Mouse (Mus musculus) cerebellum, postnatal 10 days (tissue): Measurements from ENCODE around the gene Inpp4b.
A peak's percentile ranks its signal among the peaks of the same experiment; 100 is the strongest.

Experiments used
- DNase-seq, 2 experiments: peaks; one replicate each; pipeline ENCODE4 v3.0.0; 2021; ENCODE audit warnings: mixed read lengths in 2 of 2

The Inpp4b gene

DNA sequence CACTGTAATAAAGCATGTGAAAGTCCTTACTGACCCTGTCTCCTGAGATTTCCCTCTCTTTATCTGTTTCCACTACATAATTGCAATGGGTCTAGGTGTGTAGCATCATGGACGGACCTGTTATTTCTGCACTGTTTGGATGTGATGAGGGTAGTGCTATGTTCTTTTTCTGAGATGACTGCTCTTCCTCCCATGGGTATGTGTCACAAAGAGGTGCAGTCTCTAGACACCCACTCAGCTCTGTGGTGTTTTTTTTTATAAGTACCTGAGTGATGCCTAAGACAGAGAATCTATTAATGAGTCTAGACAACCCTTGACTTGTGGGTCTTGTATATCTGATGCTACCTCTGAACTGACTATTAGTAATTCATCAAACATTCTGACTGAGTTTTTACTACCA lies 393.7 kb downstream of the Inpp4b start:
- no peak for DNase-seq

DNA sequence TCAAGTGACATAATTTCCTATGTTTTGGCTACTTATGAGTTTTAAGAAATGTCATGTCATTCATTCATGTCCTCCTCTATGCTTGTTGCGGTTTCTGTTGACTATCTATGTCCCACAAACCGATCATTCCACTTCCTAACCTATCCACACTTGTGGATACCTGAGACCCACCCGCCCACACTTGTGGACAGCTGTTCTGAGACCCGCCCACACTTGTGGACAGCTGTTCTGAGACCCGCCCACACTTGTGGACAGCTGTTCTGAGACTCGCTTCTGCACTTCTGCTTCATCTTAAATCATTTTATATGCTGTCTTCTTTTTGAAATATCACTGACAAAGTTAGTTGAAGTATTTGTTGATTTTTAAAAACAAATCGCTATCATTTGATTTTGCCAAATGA lies 400.2 kb downstream of the Inpp4b start:
- DNase-seq, result no peak

DNA sequence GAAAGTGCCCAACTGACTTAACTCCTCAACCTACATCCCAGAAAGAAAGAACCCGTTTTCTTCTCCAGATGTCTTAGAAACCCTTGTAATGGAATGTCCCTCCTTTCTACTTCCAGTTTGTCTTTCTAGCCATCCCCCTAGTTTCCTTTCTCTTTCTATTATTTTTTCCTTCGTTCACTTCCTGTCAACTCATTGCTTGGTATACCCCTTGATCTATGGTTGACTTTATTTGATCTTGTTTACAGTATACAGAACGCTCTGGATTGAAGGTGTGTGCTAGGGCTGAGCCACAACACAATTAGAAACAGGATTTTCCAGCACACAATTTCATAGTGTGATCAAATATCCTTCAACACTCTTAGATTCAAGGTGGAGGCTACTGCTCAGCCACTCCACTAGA lies 400.7 kb downstream of the Inpp4b start:
- DNase-seq, result no peak

DNA sequence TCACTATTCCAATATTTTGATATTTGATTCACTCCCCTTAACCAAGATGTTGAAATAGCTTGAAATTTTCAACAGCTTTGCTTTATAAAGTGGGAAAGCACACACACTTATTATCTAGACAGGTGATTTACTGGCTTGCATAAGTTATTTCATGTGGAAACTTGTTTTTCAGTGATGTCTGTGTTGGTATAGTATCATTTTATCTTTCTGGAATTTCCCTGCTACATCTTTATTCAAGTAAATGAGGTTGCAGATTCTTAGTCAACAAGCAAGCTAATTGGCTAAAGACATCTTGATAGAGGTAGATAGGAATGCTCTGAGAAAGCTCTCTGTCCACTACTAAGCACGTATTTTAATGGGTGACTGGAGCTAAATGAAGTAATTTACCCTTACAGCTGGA lies 403.1 kb downstream of the Inpp4b start:
- DNase-seq, result no peak

DNA sequence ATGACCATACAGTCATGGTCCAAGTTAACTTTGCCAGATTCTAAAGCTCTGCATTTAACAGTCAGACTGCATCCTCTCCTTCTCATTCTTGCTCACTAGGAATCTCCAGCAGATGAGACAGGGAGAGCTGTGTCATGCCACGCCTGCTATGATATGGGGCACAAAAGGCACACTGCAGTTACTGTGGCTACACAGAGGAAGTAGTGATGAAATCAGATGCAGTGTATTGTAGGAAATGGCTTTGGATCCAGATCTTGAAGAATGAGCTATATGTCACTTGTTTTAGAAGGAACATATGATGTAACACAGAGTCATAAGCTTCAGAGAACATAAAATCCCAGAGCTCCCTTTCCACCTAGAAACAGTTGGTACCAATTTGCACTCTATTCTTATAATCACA lies 408.8 kb downstream of the Inpp4b start:
- DNase-seq, result no peak

DNA sequence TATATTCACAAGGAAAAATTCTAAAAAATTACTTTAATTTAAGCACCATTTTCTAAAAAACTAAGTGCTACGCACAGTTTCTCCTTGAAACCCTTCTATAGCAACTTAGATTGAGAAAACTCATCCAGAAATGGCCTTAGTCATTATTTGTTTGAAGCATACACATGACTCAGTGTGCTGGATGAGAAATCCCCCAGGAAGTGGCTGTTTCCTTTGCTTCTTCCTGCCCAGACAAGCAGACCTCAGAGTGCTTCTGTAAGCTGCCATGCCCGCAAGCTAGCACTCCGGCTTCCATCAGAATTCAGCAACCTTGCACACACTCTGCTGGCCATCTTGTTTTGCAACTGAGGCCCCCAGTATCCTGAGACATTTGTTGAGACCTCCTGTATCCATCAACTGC lies 414.3 kb downstream of the Inpp4b start:
- no peak for DNase-seq

DNA sequence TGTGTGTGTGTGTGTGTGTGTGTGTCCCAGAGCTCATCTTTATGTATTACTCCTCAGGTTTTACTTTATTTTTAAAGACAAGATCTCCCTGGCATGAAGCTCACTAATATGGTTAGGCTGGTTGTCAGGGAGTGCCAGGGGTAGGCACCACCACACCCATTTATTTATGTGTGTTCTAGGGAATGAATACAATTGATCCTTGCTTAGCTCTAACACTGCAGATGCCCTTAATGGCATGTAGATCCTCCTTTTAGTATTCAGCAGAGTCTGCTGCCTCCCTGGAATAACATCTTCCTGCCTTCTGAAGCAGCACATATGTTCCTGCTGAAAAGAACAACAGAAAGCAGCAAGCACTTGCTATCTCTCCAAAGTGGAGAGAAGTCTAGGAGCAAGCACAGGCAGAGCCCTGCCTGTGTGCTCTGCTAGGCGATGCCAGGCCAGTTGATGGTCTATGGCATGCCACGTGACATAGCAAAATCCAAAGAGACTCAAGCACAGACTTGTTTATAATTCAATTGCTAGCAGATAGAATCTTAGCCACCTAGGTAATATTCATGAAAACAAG lies 415.3 kb downstream of the Inpp4b start:
- DNase-seq, result no peak

DNA sequence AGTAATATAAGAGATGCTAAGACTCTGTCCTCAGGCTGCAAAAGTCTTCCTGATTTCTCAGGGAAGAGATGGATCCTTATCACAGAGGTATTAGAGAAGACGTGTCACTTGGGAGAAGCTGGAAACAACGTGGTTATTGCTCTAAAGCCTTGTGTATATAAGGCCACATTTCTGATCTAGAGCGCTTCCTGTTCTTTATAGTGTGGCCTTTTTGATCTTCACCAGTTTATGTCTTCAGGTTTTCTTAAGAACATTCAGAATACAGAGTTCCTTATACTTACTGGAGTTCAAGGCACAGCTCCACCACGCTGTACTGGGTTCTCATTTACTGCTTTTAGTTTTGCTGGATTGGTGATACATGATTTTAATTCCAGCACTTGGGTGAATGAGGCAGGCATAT lies 419.1 kb downstream of the Inpp4b start:
- DNase-seq, result no peak

DNA sequence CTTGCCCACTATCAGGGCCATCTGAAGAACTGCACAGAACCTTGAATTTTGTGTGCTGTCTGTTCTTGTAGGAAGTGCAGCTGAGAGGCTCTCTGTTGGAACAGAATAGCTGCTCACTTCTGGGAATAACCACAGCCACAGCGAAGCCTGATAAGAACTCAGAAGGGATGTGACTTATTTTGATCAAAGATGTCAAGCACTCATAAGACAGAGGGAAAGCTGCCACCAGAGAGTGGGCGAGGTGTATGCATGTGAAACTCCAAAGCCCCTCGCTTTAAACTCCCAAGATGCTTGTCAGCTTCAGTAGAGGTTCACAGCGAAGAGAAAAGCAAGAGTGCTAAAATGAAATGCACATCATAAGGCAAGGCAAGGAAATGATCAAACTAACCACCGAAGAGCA lies 423.7 kb downstream of the Inpp4b start:
- DNase-seq, result no peak

DNA sequence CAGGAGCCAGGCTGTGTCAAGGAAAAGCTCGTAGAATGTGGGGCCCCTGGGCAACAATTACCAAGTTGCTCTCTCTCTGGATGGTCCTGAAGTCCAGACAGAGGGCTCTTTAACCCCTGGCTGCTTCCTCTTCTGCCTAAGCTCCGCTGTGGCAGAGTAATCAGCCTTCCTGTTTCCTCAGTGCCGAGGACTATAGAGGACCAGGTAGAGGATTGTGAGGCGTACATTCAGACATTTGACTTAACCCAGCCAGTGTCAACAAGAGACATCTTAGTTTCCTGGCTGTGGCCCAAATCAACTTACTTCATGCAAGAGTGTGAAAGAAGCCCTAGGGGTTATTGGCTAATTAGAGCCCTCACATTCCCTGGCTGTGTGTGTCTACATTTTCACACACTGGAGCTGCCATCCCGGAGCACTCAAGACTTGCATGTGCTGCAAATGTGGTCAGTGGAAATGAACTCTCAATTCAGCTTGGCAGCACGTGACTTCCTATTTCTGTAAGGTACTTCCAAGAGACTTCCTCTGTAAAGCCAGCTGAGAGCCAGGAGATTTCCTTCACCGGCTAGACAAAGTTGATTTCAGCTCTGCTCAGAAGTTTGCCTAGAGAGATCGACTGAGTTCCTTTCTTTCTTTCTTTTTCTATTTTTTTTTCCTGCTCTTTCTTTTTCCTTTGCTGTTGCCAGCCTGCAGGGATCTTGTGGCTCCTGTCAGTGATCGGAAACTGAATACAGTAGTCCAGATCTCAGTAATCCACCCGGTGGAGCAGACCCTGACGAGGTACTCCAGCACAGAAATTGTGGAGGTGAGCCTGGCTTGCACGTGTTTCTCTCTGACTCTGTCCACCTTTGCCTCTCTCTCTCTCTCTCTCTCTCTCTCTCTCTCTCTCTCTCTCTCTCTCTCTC lies 425.3 kb downstream of the Inpp4b start:
- peak; percentile 5 to 17 for DNase-seq

DNA sequence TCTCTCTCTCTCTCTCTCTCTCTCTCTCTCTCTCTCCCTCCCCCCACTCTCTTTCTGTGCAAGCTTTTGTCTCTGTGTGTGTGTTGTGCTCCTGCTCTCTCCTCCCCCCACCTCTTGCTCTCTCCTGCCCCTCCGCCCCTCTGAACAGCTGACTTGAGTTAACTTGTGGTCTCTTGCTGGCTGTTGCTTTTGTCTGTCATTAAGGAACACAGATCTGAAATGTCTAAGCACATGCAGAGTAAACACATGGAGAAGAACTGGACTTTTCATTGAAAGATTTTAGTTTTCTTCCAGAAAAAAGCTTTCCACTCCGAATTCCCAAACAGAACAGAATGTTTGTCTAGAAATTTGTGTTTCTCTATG lies 425.9 kb downstream of the Inpp4b start:
- DNase-seq, result no peak

DNA sequence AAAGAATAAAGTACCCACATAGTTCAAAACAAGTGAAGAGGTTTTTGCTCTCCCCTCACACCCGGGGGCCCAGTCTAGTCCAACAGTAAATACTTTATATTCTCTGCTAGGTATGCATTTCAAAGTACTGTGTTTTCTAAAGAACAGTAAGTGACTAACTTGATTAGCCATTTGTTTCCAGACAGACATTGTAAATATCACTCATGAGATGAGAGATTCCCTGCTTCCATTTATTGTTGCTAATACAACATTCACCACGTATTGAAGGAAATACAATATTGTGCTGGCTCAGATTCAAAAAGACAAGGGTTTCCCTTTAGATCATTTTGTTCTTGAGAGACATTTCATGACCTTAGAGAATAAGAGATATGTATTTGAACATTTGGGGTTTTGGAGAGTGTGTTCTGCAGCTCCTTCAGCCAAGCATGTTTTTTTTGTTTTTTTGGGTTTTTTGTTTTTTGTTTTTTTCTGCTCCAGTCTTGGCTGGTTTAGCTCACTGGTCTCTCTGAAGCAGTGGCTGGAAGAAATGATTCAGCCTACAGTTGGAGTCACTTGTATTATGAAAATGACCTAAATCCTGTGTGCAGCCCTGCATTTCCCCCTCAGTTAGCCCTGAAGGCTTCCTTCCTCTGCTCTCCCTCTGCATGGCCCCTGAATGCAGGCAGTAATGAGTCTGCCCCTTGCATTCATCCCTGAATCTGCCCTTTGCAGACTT lies 426.5 kb downstream of the Inpp4b start:
- no peak for DNase-seq

DNA sequence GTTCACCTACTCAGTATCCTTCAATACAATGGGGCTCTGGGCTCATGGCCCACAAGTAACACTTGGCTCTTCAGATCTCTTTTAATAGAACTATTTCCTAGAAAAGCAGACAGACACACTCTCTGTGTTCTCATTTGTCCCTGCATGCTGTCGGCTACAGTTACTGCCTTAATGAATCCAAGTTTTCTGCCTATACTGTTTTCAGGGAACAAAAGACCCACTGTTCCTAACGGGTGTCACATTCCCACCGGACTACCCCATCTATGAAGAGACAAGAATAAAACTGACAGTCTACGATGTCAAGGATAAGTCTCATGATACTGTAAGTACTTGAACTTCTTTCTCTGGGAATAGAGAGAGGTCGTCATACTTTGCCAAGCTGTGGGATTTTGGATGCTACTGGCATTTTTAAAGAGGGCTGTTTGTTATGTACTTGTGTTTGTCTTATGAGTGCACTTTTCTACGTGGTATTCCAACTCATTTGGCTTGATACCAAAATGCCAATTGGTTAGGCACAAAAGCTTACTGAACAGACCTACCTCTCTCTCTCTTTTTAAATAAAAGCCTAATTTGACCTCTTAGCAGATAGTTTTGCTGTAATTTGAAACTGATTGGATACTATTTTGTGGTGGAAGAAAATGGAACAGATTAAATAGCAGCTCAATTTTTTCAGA lies 428.4 kb downstream of the Inpp4b start:
- DNase-seq, result no peak

DNA sequence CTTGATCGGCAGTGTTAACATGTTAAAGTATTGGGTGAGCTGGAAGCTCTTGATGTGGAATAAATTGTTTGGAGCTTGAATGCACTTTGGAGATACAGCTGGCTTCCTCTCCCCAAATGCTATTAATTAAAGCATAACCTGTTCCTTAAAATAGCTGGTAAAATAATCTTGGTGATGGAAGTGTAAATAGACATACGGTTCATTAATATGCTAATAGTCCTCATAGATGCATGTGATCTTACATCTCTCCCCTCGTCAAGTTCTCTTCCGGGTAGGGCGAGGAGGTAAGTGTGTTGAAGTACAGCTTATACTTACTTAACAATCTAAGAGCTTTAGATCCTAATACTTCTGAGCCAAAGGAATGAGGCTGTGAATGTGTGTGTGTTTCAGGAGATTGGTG lies 430.5 kb downstream of the Inpp4b start:
- DNase-seq, result no peak

DNA sequence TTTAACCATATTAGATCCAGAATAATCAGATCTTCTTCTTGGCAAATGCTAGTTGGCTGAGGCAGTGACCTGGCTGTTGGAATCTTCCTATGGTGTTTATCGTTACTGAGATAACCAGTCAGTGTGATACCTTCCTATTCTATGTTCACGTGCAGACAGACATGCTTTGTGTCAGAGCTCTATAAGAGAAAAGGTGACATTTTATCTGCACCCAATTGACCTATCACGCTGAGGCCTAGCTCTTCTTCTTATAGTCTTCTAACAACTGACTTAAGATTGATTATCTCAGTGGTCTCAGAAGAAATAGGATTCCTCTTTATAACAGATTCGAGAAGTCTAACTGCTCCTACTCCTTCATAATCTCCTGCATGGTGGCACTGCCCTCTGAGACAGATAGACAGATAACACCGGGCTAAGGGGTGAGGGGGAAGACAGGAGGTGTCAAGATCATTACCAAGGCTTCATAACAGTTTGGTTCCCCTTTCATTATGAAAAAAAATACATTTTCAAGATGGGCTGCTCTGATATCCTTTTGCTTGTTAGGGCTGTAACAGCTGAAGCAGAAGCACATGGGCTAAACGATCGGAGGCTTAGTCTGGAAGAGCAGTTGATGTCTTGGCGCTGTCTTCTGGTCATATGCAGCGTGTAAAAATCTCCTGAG lies 431.1 kb downstream of the Inpp4b start:
- DNase-seq, result no peak

DNA sequence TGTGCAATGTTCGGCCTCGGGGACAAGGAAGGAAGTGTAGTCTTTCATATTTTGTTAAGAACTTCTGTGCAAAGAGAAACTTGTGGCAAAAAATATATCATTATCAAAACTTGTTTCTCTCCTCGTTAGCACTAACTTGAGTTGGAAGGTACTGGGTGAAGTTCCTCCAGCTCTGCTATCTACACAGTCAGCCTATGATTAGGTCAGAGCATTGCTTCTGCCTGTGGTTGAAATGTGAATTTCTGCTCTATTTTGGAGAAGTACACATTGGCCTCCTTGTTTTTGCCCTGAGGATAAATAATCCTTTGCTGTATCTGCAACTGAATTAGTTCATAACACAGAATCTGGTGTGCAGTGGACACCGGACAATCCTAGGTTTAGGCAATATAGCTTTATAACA lies 431.7 kb downstream of the Inpp4b start:
- DNase-seq, result no peak

DNA sequence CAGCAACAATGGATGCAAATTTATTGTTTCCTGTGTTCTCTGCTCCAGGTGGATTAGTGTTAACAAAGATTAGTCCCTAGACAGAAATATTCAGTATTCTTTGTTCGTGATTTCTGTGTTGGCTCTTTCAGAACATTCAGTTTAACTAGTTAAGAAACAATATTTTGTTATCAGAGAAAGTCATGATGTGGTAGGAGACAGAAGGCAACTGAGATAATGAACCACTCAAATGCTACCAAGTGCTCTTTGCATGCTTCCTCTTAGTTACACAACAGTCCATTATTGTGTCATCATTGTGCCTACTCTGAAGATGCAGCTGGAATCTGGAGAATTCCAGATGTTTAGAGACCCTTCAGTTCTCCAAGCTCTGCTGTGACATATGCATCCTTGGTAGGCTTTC lies 432.1 kb downstream of the Inpp4b start:
- DNase-seq, result no peak

DNA sequence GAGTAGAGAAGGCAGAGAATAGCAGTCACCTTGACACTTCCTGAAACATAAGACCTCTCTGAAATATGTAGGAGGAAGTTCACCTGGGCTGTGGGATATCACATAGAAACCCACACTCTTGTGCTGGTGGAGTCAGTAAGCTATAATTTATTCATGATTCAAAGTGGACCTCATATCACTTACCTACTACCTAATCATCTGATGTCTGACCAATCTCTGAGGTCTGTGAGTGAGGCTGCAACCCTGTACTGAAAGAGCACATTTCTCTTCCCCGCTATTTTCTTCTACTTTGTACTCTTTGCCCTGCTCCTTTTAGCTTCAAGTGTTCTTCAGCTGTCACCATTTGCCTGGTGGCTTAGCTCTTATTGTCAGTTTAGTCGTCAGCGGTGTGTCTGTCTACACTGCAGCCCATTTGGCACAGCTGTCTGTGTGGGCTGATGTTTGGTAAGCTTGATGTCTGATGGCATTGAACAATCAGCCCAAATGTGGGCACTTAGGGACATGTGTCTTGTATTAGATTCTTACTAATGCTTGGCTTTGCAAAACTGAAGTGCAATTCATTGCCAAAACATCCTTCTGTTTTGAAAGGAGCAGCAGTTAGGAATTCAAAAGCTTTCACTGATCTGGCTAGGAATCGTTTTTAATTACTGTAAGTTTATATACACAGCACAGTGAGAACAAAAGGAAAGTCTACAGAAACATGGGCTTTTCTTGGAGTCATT lies 434.3 kb downstream of the Inpp4b start:
- DNase-seq, result no peak

DNA sequence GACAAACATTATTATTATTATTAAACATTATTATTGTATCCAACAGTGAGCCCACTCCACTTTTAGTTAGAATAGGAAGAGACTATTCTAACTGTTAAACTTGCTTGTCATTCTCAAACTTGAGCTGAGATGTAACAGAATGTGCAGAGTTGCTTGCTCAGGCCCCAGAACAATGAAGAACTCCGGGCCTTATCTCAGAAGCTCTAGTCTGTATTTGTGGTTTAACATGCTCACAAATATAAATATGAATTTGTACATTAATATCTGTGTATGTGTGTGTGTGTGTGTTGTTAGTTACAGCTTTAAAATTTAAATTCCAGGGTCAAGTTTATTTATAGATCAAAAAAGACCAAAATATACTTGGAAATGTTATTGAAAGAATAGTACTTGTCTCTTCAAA lies 435.3 kb downstream of the Inpp4b start:
- DNase-seq, result no peak

DNA sequence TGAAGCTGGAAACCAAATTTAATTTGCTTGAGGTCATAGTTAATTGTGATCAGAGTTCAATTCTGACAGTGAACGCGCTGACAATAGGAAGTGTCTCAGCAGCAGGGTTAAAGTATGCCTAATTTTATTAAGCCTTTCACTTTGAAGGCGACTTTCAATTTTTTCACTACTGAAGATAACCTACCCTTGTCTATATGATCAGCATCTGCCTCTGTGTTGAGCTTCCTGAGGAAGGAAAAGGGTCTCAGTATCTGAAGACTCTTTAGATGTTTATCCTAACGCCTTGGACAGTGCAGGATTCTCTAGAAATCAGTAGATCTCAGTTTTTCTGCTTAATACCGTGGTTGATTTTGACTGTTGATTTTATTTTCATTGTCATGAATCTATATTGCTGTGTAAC lies 437.1 kb downstream of the Inpp4b start:
- DNase-seq, result no peak

DNA sequence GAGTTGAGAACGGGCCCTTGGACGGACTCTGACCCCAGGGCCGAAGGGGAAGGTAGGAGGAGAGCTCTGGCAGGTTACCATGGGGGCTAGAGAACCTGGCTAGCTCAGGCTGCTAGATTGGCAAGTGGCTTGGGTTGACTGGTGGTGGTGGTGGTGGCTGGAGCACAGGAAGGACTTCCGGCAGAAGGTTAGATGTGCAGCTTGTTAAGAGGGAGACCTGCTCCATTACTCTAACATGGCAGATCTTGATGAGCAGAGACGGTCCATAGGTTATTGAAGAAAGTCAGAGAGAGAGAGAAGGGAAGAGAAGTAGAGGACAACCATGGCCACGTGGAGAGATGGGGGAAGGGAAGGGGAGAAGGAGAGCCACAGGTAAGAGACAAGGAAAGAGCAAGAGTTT lies 437.8 kb downstream of the Inpp4b start:
- DNase-seq, result no peak

DNA sequence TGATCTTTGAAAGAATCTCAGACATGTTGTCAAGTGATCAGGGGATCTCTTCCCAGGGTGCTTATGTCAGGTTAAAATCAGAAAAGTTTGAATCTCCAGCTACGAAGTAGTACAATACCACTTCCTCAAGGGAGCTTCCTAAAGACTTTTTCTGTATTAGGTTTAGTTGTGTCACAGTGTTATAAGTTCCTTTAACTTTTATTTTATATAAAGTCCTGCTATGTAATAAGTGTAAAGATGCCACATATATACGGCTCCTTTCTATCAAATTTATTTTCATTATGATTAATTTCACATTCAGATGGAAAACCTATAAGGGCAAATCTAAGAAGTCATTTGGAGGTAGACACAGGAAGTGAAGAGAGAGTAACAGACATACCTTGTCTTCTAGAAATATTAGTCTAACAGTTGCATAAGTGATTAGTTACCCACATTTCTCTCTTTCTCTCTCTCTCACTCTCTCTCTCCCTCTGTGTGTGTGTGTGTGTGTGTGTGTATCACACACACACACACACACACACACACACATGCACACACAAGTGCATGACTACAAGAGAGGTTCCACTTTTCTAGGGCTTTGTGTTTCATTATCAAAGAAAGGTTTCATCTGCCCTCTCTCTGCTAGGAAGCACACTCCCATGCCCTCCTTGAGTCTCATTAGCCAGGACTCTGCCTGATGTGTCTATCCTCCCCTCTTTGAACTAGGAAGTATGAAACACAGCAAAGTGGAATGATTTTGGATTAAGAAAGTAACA lies 438.7 kb downstream of the Inpp4b start:
- DNase-seq, result no peak
